Mouse (Mus musculus) retina, embryonic 14.5 days (tissue): ENCODE measurements at regions not wholly inside any gene's neighbourhood (a gene's known extent, or its start where the extent isn't known, plus 50 kb on each side); places are given as distances from the start of the nearest gene placed in this dataset.
A peak's percentile ranks its signal among the peaks of the same experiment; 100 is the strongest.
"Not testable (repeated sequence)": the region's sequence is repeated elsewhere in the genome, so short reads cannot be mapped to it uniquely, and the experiment has no call there.

ENCODE experiments used
- DNase-seq: peaks from one replicate; pipeline ENCODE4 v3.0.0-alpha.2; 2015; ENCODE audit warnings: low spot score

DNA sequence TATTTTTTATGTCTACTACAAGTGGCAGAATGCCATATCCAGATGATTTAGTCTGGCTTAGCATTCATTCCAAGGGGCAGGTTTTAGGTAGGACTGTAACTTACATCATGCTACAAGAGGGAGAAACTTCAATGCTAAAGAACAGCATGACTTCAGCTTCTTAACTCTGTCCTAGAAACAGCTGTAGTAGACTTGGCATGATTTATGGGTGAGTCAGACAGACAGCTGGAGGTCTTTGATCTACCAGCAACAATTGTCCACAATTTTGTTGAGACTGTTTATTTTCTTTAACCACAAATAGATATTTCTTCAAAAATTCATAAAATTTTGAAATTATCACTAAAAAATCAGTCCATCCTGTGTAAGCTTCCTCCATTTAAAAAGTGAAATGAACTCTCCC is 781.7 kb upstream of the Man1a start:
- DNase-seq = no peak

DNA sequence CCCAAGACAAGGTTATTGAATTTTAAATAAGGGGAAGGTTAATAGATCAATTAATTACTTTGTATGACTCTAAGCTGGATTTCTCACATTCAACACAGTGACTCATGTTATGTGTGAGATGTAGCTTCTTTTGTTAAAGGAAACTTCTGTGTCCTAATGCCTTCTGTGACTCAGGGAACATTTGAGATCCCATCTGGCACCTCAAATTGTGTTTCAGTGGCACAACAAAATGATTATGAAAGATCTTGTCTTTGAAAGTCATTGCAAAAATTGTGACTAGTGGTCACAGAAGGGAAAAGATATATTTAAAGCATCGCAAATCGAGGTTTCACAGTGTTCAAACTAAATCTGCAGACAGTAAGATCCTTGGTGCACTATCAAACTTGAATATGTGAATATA is 765.2 kb upstream of the Man1a start:
- DNase-seq = no peak

DNA sequence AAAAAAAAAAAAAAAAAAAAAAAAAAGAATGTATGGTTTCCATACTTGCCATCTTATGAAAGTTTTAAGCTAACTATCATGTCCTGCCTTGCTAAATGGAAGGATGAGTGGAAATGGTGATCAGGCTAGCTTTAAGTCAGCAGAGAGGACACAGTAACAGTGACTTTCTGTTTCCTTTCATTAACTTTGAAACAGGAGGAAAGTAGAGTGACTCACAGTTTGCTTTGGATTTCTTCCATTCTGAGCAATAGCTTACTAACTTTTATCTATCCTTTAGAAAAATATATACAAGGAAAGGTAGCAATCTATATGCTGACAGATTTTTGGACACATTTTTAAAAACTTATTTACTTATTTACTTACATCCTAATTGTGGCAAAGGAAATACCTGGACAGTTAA is 762.6 kb upstream of the Man1a start:
- DNase-seq = no peak

DNA sequence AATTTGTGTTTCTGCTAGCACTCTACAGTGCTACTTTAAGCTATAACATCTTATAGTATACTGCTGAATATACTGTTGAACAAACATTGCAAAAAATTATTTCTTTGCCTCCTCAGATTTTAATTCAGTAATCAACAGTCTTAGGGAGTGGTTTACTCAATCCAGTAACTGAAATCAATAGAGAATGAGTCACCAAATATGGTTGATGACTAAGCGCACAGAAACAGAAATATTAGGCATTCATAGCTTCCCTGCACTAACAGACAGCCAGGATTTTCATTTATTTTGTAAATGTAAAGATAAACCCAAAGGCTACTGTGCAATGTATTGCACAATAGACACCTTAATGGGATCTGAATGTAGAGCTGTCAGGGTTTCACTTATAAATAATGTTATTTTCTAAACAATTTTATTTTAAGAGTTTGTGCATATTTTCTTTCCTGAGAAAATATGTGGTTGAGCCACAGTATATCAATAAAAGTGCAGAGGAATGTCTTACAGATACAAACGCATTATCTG is 738.3 kb upstream of the Man1a start:
- no peak for DNase-seq

DNA sequence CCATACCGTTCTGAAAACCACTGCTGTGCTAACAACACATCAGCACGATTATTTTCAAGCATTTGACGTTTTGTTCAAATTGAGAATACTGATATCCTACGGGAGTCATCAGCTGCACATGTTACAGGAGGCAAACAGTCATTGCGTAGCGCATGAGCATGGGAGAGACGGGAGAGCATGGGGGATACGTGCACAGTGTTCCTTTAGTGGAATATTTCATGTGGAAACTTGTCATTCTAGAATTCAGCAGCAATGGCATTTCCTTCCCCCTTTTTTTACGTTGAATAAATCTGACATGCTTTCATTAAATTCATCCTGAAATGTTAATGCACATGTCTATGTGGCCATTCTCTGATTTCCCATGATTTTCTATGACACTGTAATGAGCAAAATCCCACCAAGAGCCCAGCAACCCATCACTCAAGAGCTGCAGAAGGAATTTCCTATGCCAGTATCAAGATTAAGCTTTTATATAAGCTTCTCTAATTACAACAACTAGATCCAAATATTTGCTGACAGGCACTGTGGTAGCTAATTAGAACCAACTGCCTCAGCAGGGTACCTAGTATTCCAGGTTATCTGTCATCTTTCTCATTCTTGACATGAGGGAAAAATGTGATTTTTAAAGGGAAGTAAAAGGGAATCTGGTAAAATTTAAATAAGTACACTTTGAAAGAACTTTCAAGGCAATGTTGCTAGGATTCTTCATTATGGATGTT is 723.2 kb upstream of the Man1a start:
- peak; percentile 47 for DNase-seq

DNA sequence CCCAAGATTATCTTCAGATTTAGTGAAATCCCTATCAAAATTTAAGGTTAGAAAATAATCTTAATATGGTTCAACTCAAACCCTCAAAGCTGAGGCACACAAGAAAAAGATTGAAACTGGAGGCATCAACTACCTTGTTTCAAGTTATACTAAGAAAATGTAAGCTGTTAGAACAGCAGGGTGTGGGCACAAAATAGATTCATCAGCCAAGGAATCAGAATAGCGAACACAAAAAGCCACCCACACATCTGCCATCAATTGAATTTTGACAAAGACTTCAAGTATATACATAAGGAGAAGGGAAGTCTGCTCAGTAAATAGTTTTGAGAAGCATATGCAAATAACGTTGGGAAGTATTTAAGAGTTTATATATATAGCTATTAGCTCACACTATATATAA is 720.9 kb upstream of the Man1a start:
- DNase-seq = no peak

DNA sequence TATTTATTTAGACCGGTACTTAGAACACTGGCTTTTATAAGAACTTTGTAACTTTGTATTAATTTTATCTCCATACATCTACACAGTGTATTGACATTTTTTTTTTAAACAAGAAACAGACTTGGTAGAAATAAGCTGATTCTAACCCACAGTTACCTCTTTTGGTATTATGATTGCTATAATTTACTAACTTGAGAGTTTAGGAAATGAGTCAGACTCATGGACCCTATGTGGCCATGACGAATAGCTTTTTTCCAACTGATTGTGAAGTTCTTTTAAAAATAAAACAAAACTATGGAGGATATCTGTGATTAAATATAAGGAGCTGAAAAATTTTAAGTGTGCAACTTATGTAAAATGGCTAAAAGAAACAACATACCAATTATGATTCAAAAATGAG is 684.7 kb upstream of the Man1a start:
- DNase-seq = no peak

- DNase-seq = no peak
These were observed 672.8 kb upstream of the Man1a start for GRCm38 (mm10) chr10:54749239-54749638.

GRCm38 (mm10) chr10:54737108-54737507 is 660.7 kb upstream of the Man1a start:
- DNase-seq = no peak

DNA sequence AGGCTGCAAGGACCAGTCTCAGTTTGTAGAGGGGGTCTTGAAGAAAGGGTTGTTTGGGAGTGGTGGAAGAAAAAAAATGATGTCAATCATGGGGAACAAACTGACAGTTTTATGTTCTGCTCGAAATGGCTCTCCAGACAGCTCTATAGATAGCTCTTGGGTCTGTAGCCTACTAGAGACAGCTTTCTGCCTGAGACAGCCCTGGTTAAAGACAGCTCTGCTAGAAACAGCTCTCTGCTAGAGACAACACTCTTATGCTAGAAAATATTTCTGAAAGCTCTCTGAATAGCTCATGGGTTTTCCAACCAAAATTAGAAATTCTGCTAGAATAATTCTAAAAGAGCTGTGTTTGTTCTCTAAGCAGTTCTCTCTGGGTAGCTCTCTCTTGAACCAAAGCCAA is 636.3 kb upstream of the Man1a start:
- DNase-seq = no peak

- DNase-seq = not testable (repeated sequence)
These were observed 591.4 kb upstream of the Man1a start for GRCm38 (mm10) chr10:54667791-54668190.
